Mouse (Mus musculus) embryonic facial prominence, embryonic 12.5 days (tissue): ENCODE measurements around the gene Dbt. TPM values are rescaled to one million over a fixed set of nuclear protein-coding genes. Genes with fewer than 3 reads are reported as not detected.

Source experiments
- polyA plus RNA-seq: library from polyadenylated mRNA; unstranded; fragments of >200 nt; fragmentation: Nextera tagmentation; extraction: Ambion mirVana; gene quantifications from 2 replicates; pipeline ENCODE4 v1.2.1, GENCODE M21; 2016

The Dbt gene
- polyA plus RNA-seq, 1 experiment from 2014 or later = 15.1 TPM

Other genes starting within 250 kb of the Dbt start
- gene Cdc14a, start 89.0 kb upstream of the Dbt start, polyA plus RNA-seq = 13.4 and 13.8 TPM in 2 replicates
- gene Rtca, start 4.9 kb upstream of the Dbt start, polyA plus RNA-seq = 91.1 and 91.8 TPM in 2 replicates
- 0.69 and 0.74 TPM in 2 replicates for gene Lrrc39, start 49.9 kb downstream of the Dbt start, polyA plus RNA-seq
- 30.1 and 30.9 TPM in 2 replicates for gene Sass6, start 81.9 kb downstream of the Dbt start, polyA plus RNA-seq
- 37.1 and 39.4 TPM in 2 replicates for gene Trmt13, start 101.5 kb downstream of the Dbt start, polyA plus RNA-seq
- gene Mfsd14a, start 149.6 kb downstream of the Dbt start, polyA plus RNA-seq = 83.7 and 89.3 TPM in 2 replicates
- not detected in 2 replicates for gene Gm43191, start 168.2 kb downstream of the Dbt start, polyA plus RNA-seq
- 10.8 and 12.1 TPM in 2 replicates for gene Slc35a3, start 199.8 kb downstream of the Dbt start, polyA plus RNA-seq